Mouse (Mus musculus) stomach, embryonic 16.5 days (tissue): ENCODE measurements around the gene Phf24. TPM values are rescaled to one million over a fixed set of nuclear protein-coding genes. Genes with fewer than 3 reads are reported as not detected.
A peak's percentile ranks its signal among the peaks of the same experiment; 100 is the strongest.

Source experiments
- ATAC-seq: fragments of 200-750 bp; cut with Nextera tagmentation; 2 replicates; pipeline ENCODE4 v1.8.0; 2017; ENCODE audit warnings: moderate number of reproducible peaks, moderate TSS enrichment; ENCODE audit not compliant: insufficient read depth, low FRiP score
- H3K27ac ChIP-seq: fragments of 300-500 bp; sonication (generic); 2 replicates; pipeline ENCODE4 v1.5.1; 2014; ENCODE audit warnings: low read length
- H3K27me3 ChIP-seq: fragments of 300-500 bp; sonication (generic); 2 replicates; pipeline ENCODE4 v1.6.1; 2014; ENCODE audit warnings: low read length, control low read depth, mixed read lengths; ENCODE audit not compliant: control insufficient read depth, insufficient read depth
- H3K36me3 ChIP-seq: fragments of 300-500 bp; sonication (generic); 2 replicates; pipeline ENCODE4 v1.6.1; 2014; ENCODE audit warnings: low read length; ENCODE audit not compliant: control insufficient read depth, insufficient read depth
- H3K4me1 ChIP-seq: fragments of 300-500 bp; sonication (generic); 2 replicates; pipeline ENCODE4 v1.6.1; 2014; ENCODE audit warnings: low read length, control low read depth, mixed read lengths; ENCODE audit not compliant: control insufficient read depth, insufficient read depth
- H3K4me2 ChIP-seq: fragments of 300-500 bp; sonication (generic); 2 replicates; pipeline ENCODE4 v1.6.1; 2014; ENCODE audit warnings: low read depth, low read length, mixed read lengths
- H3K4me3 ChIP-seq: fragments of 300-500 bp; sonication (generic); replicated peaks from 2 replicates; pipeline ENCODE4 v1.5.1; 2014; ENCODE audit warnings: mild to moderate bottlenecking, low read length
- H3K9ac ChIP-seq: fragments of 300-500 bp; sonication (generic); 2 replicates; pipeline ENCODE4 v1.6.1; 2014; ENCODE audit warnings: low read length
- H3K9me3 ChIP-seq: fragments of 300-500 bp; sonication (generic); replicated peaks from 2 replicates; pipeline ENCODE4 v1.6.1; 2016; ENCODE audit warnings: low read length, control low read depth; ENCODE audit not compliant: control insufficient read depth
- WGBS: fragments of 180-500 bp; shearing (Covaris S2); extraction: QIAGEN DNeasy Blood & Tissue Kit; methylation state at CpG from one replicate; pipeline ENCODE4 v1.1.7; 2014; 5-methylcytosine and 5-hydroxymethylcytosine counted together
- polyA plus RNA-seq: library from polyadenylated mRNA; unstranded; fragments of >200 nt; fragmentation: Nextera tagmentation; extraction: Ambion mirVana; gene quantifications from 2 replicates; pipeline ENCODE4 v1.2.1, GENCODE M21; 2015

Gene Phf24
- polyA plus RNA-seq, 1 experiment from 2014 or later: 2.2 TPM

- H3K9ac ChIP-seq: 0 out of 2 replicates have a peak overlapping the region, but pooled peaks have one; percentile 5
- H3K4me3 ChIP-seq: no peak overlapping the region
- H3K36me3 ChIP-seq: 0 out of 2 replicates have a peak, but pooled peaks cover under 1% of the 10 kb centered on the region
- 62% methylated on average over 11 of the region's 11 CpGs for WGBS
- ATAC-seq: no peak
- H3K27ac ChIP-seq: peak overlapping the region; percentile 14; the same call in 1 of the 2 replicates
- peak overlapping the region; percentile 28 for H3K4me2 ChIP-seq
- H3K9me3 ChIP-seq: no peaks in the 10 kb centered on the region
- peaks cover 7% of the 10 kb centered on the region; the same call in 1 of the 2 replicates for H3K27me3 ChIP-seq
- H3K4me1 ChIP-seq: peaks cover 19% of the 10 kb centered on the region
Measured at GRCm38 (mm10) chr4:42951206-42952195, 35.0 kb downstream of the Phf24 start.

- Histone ChIP-seq H3K9ac (no peak overlapping the region), H3K27ac (peak overlapping the region; percentile 59; the same call in 1 of the 2 replicates), H3K4me3 (no peak overlapping the region), H3K4me1 (peaks cover 19% of the 10 kb centered on the region), H3K27me3 (peaks cover 5% of the 10 kb centered on the region; the same call in 1 of the 2 replicates), H3K9me3 (no peaks in the 10 kb centered on the region), H3K4me2 (no peak overlapping the region), H3K36me3 (0 out of 2 replicates have a peak, but pooled peaks cover 6% of the 10 kb centered on the region)
- 81% methylated on average over 7 of the region's 7 CpGs for WGBS
- no peak for ATAC-seq
Measured at GRCm38 (mm10) chr4:42952563-42952962, 36.1 kb downstream of the Phf24 start.

GRCm38 (mm10) chr4:42953435-42954094, 37.1 kb downstream of the Phf24 start:
- 0 out of 2 replicates have a peak overlapping the region, but pooled peaks have one; percentile 29 for H3K9ac ChIP-seq
- WGBS: 38% methylated on average over 10 of the region's 10 CpGs
- H3K9me3 ChIP-seq: no peaks in the 10 kb centered on the region
- no peak for ATAC-seq
- peak overlapping the region; percentile 59 for H3K27ac ChIP-seq
- H3K36me3 ChIP-seq: 0 out of 2 replicates have a peak, but pooled peaks cover 6% of the 10 kb centered on the region
- no peak overlapping the region for H3K4me2 ChIP-seq
- no peak overlapping the region for H3K4me3 ChIP-seq
- H3K27me3 ChIP-seq: no peaks in the 10 kb centered on the region
- peaks cover 19% of the 10 kb centered on the region for H3K4me1 ChIP-seq

DNA sequence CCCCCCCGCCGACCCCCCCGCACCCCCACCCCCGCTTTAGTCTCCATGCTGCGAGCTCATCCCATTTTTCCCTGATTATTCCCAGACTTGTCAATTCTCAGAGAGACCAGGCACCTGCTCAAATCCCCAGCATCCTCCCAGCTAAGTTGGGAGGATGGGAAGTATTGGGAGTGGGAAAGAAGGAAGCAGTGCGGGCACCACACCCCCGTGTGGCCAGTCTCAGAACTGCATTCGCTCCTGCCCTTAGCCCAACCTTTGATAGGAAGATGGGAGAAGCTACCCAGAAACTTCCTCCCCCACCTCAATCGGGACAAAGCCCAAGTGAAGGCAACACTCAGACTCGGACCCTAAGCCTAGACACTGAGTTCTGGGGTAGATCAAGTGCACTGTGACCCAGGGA, 37.8 kb downstream of the Phf24 start:
- 0 out of 2 replicates have a peak, but pooled peaks cover 6% of the 10 kb centered on the region for H3K36me3 ChIP-seq
- peaks cover 14% of the 10 kb centered on the region for H3K4me1 ChIP-seq
- H3K4me2 ChIP-seq: no peak overlapping the region
- H3K27ac ChIP-seq: peak overlapping the region; percentile 56; the same call in 1 of the 2 replicates
- 10% methylated on average over 10 of the region's 10 CpGs for WGBS
- H3K9me3 ChIP-seq: no peaks in the 10 kb centered on the region
- no peak overlapping the region for H3K4me3 ChIP-seq
- no peaks in the 10 kb centered on the region for H3K27me3 ChIP-seq
- H3K9ac ChIP-seq: no peak overlapping the region
- ATAC-seq: no peak

- H3K4me1 ChIP-seq: peaks cover 13% of the 10 kb centered on the region
- H3K27ac ChIP-seq: no peak overlapping the region
- WGBS: 92% methylated on average over 3 of the region's 3 CpGs
- no peaks in the 10 kb centered on the region for H3K9me3 ChIP-seq
- H3K4me3 ChIP-seq: no peak overlapping the region
- H3K27me3 ChIP-seq: no peaks in the 10 kb centered on the region
- H3K4me2 ChIP-seq: no peak overlapping the region
- 0 out of 2 replicates have a peak, but pooled peaks cover 6% of the 10 kb centered on the region for H3K36me3 ChIP-seq
- H3K9ac ChIP-seq: no peak overlapping the region
- no peak for ATAC-seq
Measured at GRCm38 (mm10) chr4:42955200-42955599, 38.7 kb downstream of the Phf24 start.

DNA sequence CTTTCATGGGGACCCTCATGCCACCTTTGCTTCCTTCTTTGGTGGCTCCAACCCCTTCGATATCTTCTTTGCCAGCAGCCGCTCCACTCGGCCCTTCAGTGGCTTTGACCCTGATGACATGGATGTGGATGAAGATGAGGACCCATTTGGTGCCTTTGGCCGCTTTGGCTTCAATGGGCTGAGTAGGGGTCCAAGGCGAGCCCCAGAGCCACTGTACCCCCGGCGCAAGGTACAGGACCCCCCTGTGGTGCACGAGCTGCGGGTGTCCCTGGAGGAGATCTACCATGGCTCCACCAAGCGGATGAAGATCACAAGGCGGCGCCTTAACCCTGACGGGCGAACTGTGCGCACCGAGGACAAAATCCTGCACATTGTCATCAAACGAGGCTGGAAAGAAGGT, 40.1 kb downstream of the Phf24 start:
- Histone ChIP-seq H3K4me2 (no peak overlapping the region), H3K27me3 (no peaks in the 10 kb centered on the region), H3K27ac (no peak overlapping the region), H3K4me3 (no peak overlapping the region), H3K4me1 (peaks cover 4% of the 10 kb centered on the region; the same call in 1 of the 2 replicates), H3K9me3 (no peaks in the 10 kb centered on the region), H3K9ac (no peak overlapping the region), H3K36me3 (0 out of 2 replicates have a peak, but pooled peaks cover 6% of the 10 kb centered on the region)
- 93% methylated on average over 17 of the region's 17 CpGs for WGBS
- no peak for ATAC-seq

- no peak overlapping the region for H3K27ac ChIP-seq
- H3K4me2 ChIP-seq: no peak overlapping the region
- H3K4me1 ChIP-seq: peaks cover 3% of the 10 kb centered on the region; the same call in 1 of the 2 replicates
- H3K36me3 ChIP-seq: 0 out of 2 replicates have a peak, but pooled peaks cover 6% of the 10 kb centered on the region
- no peaks in the 10 kb centered on the region for H3K9me3 ChIP-seq
- ATAC-seq: no peak
- H3K27me3 ChIP-seq: no peaks in the 10 kb centered on the region
- H3K4me3 ChIP-seq: no peak overlapping the region
- H3K9ac ChIP-seq: no peak overlapping the region
- 81% methylated on average over 11 of the region's 11 CpGs for WGBS
Measured at GRCm38 (mm10) chr4:42957306-42957705, 40.8 kb downstream of the Phf24 start.

DNA sequence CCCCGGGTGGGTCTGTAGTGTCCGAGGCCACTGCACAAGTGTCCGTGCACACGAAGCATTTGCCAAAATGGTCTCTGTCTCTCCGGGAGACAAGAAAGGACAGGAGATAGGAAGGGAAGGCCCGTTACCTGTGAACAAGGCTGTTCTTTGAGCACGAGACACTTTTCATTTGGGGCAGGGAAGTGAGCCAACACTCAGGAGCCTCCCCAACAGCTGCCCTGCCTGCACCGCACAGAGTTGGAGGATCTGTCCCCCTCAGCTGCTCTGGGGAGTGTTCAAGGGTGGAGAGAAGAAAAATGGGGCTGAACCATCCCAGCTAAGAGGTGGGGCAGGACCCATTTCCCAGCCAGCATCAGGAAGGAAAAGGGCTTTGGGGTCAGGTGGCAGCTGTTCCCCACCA, 41.5 kb downstream of the Phf24 start:
- ATAC-seq: no peak
- 84% methylated on average over 8 of the region's 8 CpGs for WGBS

More for the DNA sequence above, 41.5 kb downstream of the Phf24 start:
- H3K4me2 ChIP-seq: no peak overlapping the region
- H3K9ac ChIP-seq: no peak overlapping the region
- H3K27ac ChIP-seq: no peak overlapping the region
- H3K9me3 ChIP-seq: no peaks in the 10 kb centered on the region
- 0 out of 2 replicates have a peak, but pooled peaks cover 6% of the 10 kb centered on the region for H3K36me3 ChIP-seq
- no peak overlapping the region for H3K4me3 ChIP-seq
- peaks cover 3% of the 10 kb centered on the region; the same call in 1 of the 2 replicates for H3K4me1 ChIP-seq
- no peaks in the 10 kb centered on the region for H3K27me3 ChIP-seq
